Mouse (Mus musculus) stomach, postnatal 0 days (tissue): ENCODE results near the gene Snd1.

ENCODE experiments used
- CTCF ChIP-seq: IDR thresholded peaks from 2 replicates; pipeline ENCODE4 v1.5.1; 2016; ENCODE audit warnings: antibody characterized with exemption, low read depth, mild to moderate bottlenecking, moderate library complexity
- EP300 ChIP-seq: optimal IDR thresholded peaks from 2 replicates; pipeline ENCODE3; 2016; ENCODE audit warnings: antibody characterized with exemption

GRCm38 (mm10) chr6:28761728-28762127 lies 286.8 kb downstream of the Snd1 start:
- TF ChIP-seq EP300 (no peak), CTCF (no peak)
